Mouse (Mus musculus): ENCODE measurements around the gene Lamc3.

Lamc3 gene

GRCm38 (mm10) chr2:31867773-31868537 is 19.1 kb upstream of the Lamc3 start:
- no peak for TF ChIP-seq GATA4 (IDR thresholded peaks at IDR 0.05; ENCODE audit: insufficient replicate concordance, low read length)

DNA sequence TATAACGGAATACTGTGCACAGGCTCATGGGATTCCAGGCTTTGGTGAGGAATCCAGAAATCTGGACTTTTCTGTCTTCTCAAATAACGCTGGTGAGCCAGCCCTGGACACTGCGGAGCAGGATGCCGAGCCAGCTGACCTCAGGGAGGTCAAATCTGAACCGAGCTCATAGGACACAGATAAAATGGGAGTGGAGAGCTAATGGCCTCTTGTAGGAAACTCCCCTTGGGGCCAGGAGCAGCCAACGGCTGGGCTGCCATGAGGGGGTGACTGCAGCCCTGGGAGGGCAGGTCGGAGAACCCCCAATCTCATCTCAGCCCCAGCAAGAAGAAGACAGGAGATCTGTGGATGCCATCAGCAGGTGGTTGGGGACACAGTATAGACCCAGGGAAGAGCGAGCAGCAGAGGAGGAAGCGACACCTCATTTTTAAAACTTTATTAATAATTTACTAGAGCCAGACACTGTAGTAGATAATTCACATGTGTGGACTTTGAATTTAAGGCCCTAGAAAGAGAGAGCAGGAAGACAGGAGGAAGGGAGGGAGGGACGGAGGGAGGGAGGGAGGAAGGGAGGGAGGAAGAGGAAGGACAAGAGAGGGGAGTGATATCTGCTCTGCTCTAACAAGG is 18.4 kb upstream of the Lamc3 start:
- no peak for TF ChIP-seq GATA4 (IDR thresholded peaks at IDR 0.05; ENCODE audit: insufficient replicate concordance, low read length)

- TF ChIP-seq GATA4 (IDR thresholded peaks at IDR 0.05; ENCODE audit: insufficient replicate concordance, low read length) = no peak
Measured at GRCm38 (mm10) chr2:31869692-31870091, 17.4 kb upstream of the Lamc3 start.

- TF ChIP-seq GATA4 (IDR thresholded peaks at IDR 0.05; ENCODE audit: insufficient replicate concordance, low read length) = no peak
Measured at GRCm38 (mm10) chr2:31870683-31871082, 16.4 kb upstream of the Lamc3 start.

DNA sequence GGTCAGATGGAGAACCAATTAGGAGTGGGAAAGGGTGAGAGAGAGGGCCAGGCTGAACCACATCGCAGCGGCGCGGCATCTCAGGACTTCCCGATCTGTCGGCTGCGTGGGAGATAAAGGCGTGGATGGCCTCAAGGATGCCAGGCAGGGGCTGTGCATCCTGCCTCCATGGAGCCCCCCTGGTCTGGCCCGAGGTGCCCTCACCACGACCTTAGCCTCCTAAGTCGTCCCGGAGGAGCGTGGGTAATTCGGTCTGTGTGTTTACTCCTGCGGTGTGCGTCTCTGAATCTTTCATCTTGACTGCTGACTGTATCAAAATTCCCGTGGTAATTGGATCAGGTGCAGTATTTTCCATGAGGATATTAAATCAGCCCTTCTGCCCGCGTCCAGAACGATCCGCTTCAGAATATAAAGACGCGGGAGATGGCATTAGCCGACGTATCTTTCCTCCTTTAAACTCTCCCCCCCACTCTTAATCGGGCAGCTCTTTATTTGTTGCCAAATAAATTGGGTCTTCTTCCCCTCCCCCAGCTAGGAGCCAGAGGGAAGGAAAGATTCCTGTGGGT is 12.7 kb upstream of the Lamc3 start:
- no peak for TF ChIP-seq GATA4 (IDR thresholded peaks at IDR 0.05; ENCODE audit: insufficient replicate concordance, low read length)

GRCm38 (mm10) chr2:31876446-31876845 is 10.6 kb upstream of the Lamc3 start:
- no peak for TF ChIP-seq GATA4 (IDR thresholded peaks at IDR 0.05; ENCODE audit: insufficient replicate concordance, low read length)

GRCm38 (mm10) chr2:31878610-31879009 is 8.5 kb upstream of the Lamc3 start:
- TF ChIP-seq GATA4 (IDR thresholded peaks at IDR 0.05; ENCODE audit: insufficient replicate concordance, low read length) = no peak

DNA sequence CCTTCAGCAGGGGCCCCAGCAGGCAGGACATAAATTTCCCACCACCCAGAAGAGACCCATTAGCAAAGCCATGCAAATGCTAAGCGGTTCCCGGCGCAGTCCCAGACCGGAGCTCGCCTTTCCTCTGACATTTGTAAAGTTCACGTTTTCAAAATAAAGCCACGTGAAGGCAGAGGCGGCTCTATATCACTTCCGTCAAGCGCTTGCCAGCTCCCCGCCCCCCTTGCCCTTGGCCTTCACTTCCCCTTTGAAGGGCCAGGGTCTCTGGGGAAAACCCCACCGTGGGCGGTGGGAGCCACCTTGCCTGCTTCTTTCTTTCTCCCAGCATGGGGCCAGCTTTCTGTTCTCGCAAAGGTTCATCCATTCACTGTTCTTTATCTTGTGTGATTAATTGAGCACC is 6.2 kb upstream of the Lamc3 start:
- TF ChIP-seq GATA4 (IDR thresholded peaks at IDR 0.05; ENCODE audit: insufficient replicate concordance, low read length) = no peak

DNA sequence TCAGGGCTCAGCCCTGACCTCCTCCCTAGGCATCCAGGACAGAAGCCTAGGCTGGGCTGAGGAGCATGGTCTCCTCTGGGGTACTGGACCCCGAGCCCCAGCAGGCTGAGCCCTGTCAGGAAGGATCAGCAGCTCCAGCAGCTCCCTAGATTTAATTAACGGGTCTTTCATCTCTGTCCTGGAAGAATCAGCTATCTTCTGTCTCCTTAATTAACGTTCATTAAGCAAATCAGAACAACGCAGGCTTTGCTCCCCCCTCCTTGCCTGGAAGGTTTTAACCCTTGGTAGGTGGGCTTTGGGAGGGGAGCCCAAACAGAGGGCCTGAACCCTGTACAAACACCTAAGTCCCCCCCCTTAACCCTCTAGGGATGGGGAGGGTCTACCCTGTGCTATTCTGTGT is 4.0 kb upstream of the Lamc3 start:
- TF ChIP-seq GATA4 (IDR thresholded peaks at IDR 0.05; ENCODE audit: insufficient replicate concordance, low read length) = no peak

DNA sequence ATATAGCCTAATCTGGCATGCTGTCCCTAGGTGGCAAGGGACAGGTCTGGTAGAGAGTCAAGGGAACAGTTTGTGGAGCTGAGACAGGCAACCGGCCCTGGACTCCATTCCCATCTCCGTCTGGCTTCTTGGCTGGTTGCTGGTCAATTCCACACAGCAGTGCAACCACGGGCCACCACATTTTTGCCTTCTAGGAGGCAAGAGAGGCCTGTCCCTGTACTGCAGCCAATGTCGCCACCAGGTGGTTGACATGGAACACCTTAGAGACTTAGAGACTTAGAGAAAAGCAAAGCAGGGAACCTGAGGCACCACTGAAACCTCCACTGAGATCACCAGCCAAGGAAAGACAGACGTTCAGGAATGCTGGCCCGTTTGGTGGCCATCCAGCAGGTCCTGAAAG is 2.3 kb upstream of the Lamc3 start:
- TF ChIP-seq GATA4 (IDR thresholded peaks at IDR 0.05; ENCODE audit: insufficient replicate concordance, low read length) = no peak

- TF ChIP-seq GATA4 (IDR thresholded peaks at IDR 0.05; ENCODE audit: insufficient replicate concordance, low read length) = no peak
Measured at GRCm38 (mm10) chr2:31888871-31889270, 1.8 kb downstream of the Lamc3 start.

- no peak for TF ChIP-seq GATA4 (IDR thresholded peaks at IDR 0.05; ENCODE audit: insufficient replicate concordance, low read length)
Measured at GRCm38 (mm10) chr2:31891219-31891618, 4.1 kb downstream of the Lamc3 start.

- no peak for TF ChIP-seq GATA4 (IDR thresholded peaks at IDR 0.05; ENCODE audit: insufficient replicate concordance, low read length)
Measured at GRCm38 (mm10) chr2:31893110-31893669, 6.1 kb downstream of the Lamc3 start.

DNA sequence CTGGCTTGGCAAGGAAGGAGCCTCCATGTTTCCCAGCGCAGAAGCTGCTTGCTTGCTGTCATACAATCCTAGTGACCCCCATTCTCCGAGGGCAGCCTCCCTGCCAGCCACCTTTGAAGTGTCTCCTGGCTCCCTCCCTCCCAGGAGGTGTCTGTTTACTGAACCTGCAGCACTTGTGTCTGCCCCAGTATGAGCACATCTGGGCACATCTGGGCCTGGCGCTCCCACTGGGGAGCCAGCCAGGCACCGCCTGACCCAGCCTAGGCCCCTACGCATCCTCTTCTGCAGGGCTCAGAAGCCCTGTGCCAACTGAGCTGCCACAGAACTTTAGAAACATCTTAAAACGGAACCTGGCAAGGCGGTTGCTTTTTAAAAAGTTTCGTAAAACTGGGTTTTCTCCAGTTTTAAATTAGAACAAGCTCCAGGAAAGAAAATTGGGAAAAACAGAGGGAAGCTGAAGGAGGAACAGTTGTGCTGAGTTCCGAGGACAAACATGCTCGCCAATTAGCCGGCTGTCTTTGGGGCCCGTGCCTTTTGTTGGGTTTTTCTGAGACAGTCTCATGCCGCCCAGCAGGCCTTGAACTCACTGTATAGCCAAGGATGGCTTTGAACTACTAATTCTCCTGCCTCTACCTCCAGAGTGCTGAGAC is 7.3 kb downstream of the Lamc3 start:
- no peak for TF ChIP-seq GATA4 (IDR thresholded peaks at IDR 0.05; ENCODE audit: insufficient replicate concordance, low read length)

DNA sequence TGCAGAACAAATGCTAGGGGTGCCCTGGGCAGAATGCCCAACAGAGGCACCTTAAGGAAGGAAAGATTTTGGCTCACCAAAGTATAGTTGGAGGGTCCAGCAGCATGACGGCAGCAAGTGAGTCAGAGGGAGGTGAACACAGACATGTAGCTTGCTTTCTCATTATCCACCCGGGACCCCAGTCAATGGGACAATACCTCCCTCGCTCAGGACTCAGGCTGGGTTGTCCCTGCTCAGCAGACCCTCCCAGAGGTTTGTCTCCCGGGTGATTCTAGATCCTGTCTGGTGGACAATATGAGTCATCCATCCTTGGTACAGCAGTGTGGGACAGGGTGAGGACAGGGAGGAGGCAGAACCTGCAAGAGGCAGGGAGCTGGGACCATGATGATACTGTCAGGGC is 13.8 kb downstream of the Lamc3 start:
- no peak for TF ChIP-seq GATA4 (IDR thresholded peaks at IDR 0.05; ENCODE audit: insufficient replicate concordance, low read length)

Data from liver, adult (tissue).